Mouse (Mus musculus) midbrain, embryonic 13.5 days (tissue): ENCODE measurements at regions not wholly inside any gene's neighbourhood (a gene's known extent, or its start where the extent isn't known, plus 50 kb on each side); places are given as distances from the start of the nearest gene placed in this dataset.
A peak's percentile ranks its signal among the peaks of the same experiment; 100 is the strongest.
"Not testable (repeated sequence)": the region's sequence is repeated elsewhere in the genome, so short reads cannot be mapped to it uniquely, and the experiment has no call there.

Experiments
- ATAC-seq: fragments of 200-750 bp; cut with Nextera tagmentation; 2 replicates; pipeline ENCODE4 v1.8.0; 2017; ENCODE audit warnings: mild to moderate bottlenecking, moderate TSS enrichment, moderate library complexity
- H3K27ac ChIP-seq: fragments of 300-500 bp; sonication (generic); 2 replicates; pipeline ENCODE4 v1.5.1; 2015; ENCODE audit warnings: inconsistent platforms, mild to moderate bottlenecking, moderate library complexity
- H3K27me3 ChIP-seq: fragments of 300-500 bp; sonication (generic); 2 replicates; pipeline ENCODE4 v1.6.1; 2015; ENCODE audit warnings: mild to moderate bottlenecking, inconsistent platforms
- H3K36me3 ChIP-seq: fragments of 300-500 bp; sonication (generic); 2 replicates; pipeline ENCODE4 v1.6.1; 2015; ENCODE audit warnings: mild to moderate bottlenecking, inconsistent platforms
- H3K4me1 ChIP-seq: fragments of 300-500 bp; sonication (generic); replicated peaks from 2 replicates; pipeline ENCODE4 v1.6.1; 2015; ENCODE audit warnings: inconsistent platforms
- H3K4me2 ChIP-seq: fragments of 300-500 bp; sonication (generic); replicated peaks from 2 replicates; pipeline ENCODE4 v1.6.1; 2015; ENCODE audit warnings: moderate library complexity, mild to moderate bottlenecking, inconsistent platforms
- H3K4me3 ChIP-seq: fragments of 300-500 bp; sonication (generic); replicated peaks from 2 replicates; pipeline ENCODE4 v1.5.1; 2015; ENCODE audit warnings: mild to moderate bottlenecking, inconsistent platforms
- H3K9ac ChIP-seq: fragments of 300-500 bp; sonication (generic); replicated peaks from 2 replicates; pipeline ENCODE4 v1.6.1; 2015; ENCODE audit warnings: mild to moderate bottlenecking, inconsistent platforms
- H3K9me3 ChIP-seq: fragments of 300-500 bp; sonication (generic); 2 replicates; pipeline ENCODE4 v1.6.1; 2016; ENCODE audit warnings: mild to moderate bottlenecking, inconsistent platforms
- WGBS: fragments of 180-500 bp; shearing (Covaris S2); methylation state at CpG from one replicate; pipeline ENCODE4 v1.1.7; 2015; 5-methylcytosine and 5-hydroxymethylcytosine counted together

DNA sequence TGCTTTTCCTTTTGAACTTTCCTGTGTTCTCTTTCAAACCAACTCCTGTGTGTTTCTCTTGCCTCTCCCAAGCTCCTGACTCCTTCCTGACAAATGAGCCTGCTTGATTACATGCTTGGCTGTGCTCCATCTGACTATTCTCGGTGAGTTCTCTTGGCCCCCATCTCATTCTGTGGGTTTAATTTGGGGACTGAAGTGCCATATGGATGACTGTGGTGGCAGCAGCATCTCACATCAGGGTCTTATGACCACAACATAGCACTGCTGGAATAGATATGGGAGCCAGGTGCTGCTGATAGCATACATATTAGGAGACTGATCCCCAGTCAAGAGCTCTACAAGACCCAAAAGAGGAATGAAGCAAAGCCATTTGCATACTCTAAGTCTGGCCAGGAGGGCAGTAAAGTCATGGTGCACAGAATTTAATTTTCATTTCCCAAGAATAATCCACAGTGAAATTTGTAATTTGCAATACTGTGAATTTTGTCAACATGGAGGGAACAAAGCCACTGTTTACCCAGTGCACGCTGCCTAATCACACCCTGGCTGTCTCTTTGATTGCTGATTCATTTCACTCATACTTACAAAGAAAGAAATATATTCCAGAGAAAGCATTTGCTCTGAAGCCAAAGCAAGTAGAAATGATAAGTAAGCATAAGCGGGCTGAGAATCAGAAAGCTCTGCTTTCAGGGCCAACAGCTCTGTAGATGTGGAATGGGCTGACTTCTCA, 1478.4 kb upstream of the Gm7489 start:
- no peak overlapping the region for H3K4me2 ChIP-seq
- no peaks in the 10 kb centered on the region for H3K9me3 ChIP-seq
- ATAC-seq: peak; percentile 27; the same call in 1 of the 2 replicates
- no peak overlapping the region for H3K4me3 ChIP-seq
- no peaks in the 10 kb centered on the region for H3K4me1 ChIP-seq
- no peaks in the 10 kb centered on the region for H3K27me3 ChIP-seq
- H3K9ac ChIP-seq: no peak overlapping the region
- 84% methylated on average over 3 of the region's 3 CpGs for WGBS
- H3K27ac ChIP-seq: no peak overlapping the region
- no peaks in the 10 kb centered on the region for H3K36me3 ChIP-seq

DNA sequence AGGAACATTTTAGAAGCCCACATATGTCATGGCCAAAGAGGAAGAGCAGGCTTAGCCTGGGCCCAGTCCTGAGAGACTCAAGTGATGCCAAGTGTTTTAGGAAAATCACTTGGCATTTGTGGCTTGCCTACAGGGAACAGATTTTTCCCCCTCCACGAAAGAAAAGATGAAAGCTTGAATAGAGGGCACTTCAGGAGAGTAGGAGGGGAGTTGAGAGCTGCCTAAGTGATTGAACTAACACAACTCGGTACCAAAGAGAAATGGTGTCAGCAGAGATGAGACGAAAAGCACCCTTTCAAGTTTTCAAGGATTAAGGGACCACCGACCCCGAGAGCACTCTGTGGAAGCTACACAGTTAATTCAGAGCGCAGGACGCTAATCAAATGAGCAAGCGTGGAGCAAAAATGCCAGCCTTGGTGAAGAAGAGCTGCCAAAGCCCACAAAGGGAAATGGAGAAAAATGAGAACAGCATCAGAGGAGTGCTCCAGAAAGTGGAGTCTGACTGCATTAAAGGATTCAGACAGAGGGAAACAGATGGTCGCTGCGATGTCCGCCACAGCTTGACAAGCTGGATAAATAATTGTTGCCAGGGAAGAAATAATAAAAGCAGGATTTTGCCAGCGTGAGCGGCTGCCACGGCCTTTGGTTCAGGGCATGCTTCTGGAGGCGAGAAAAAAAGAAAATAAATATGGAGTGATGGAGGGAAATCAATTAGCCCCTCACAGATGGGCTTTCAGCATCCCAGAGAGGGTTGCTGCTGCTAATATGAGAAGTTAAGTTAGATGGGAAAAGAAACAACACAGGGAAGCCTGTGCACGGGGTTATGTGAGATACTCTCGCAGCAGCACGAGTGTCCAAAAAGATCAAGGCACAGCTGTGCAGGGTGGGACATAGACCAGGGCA, 1471.6 kb upstream of the Gm7489 start:
- 6% methylated on average over 18 of the region's 18 CpGs for WGBS

DNA sequence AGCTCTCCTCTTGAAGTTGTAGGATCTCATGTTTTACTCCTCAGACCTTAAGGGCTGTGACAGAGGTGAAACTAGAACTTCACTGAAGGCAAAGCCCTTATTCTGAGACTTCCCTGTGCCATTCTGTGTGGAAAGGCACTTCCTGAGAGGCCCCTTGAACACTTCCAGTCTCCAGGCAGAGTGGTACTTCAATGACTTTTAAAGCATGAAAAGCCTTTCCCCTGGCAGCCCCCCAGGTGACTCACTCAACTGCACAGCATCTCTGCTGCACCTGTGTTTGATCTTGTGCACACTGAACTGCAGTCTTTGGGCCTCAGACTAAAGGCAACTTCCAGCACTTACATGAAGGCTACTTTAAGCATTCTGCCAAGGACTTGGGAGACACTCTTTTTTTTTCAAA, 1458.7 kb upstream of the Gm7489 start:
- Histone ChIP-seq H3K9ac (no peak overlapping the region), H3K4me2 (no peak overlapping the region), H3K27me3 (no peaks in the 10 kb centered on the region), H3K4me1 (peaks cover 20% of the 10 kb centered on the region), H3K27ac (no peak overlapping the region), H3K4me3 (no peak overlapping the region), H3K9me3 (no peaks in the 10 kb centered on the region), H3K36me3 (no peaks in the 10 kb centered on the region)
- ATAC-seq: no peak

More for the DNA sequence above, 1471.6 kb upstream of the Gm7489 start:
- H3K27me3 ChIP-seq: no peaks in the 10 kb centered on the region
- no peaks in the 10 kb centered on the region for H3K36me3 ChIP-seq
- peak; percentile 96 for ATAC-seq
- peak overlapping the region; percentile 22; the same call in 1 of the 2 replicates for H3K4me3 ChIP-seq
- H3K4me2 ChIP-seq: peak overlapping the region; percentile 37
- no peaks in the 10 kb centered on the region for H3K9me3 ChIP-seq
- peak overlapping the region; percentile 83 for H3K27ac ChIP-seq
- peaks cover 13% of the 10 kb centered on the region for H3K4me1 ChIP-seq
- peak overlapping the region; percentile 48; the same call in 1 of the 2 replicates for H3K9ac ChIP-seq

GRCm38 (mm10) chr15:52430491-52431158, 1454.1 kb upstream of the Gm7489 start:
- Histone ChIP-seq H3K9ac (no peak overlapping the region), H3K27me3 (no peaks in the 10 kb centered on the region), H3K4me1 (peaks cover 49% of the 10 kb centered on the region), H3K36me3 (no peaks in the 10 kb centered on the region), H3K4me2 (no peak overlapping the region; the same call in 1 of the 2 replicates), H3K4me3 (no peak overlapping the region), H3K9me3 (no peaks in the 10 kb centered on the region), H3K27ac (peak overlapping the region; percentile 69)
- ATAC-seq: peak; percentile 83
- 33% methylated on average over 6 of the region's 6 CpGs for WGBS

- Histone ChIP-seq H3K9ac (no peak overlapping the region), H3K27ac (peak overlapping the region; percentile 10; the same call in 1 of the 2 replicates), H3K36me3 (no peaks in the 10 kb centered on the region), H3K27me3 (no peaks in the 10 kb centered on the region), H3K4me2 (no peak overlapping the region), H3K4me1 (peaks cover 44% of the 10 kb centered on the region), H3K4me3 (no peak overlapping the region), H3K9me3 (no peaks in the 10 kb centered on the region)
- no peak for ATAC-seq
- WGBS: 40% methylated on average over 2 of the region's 2 CpGs
Observed at GRCm38 (mm10) chr15:52433639-52434038, 1451.1 kb upstream of the Gm7489 start.

DNA sequence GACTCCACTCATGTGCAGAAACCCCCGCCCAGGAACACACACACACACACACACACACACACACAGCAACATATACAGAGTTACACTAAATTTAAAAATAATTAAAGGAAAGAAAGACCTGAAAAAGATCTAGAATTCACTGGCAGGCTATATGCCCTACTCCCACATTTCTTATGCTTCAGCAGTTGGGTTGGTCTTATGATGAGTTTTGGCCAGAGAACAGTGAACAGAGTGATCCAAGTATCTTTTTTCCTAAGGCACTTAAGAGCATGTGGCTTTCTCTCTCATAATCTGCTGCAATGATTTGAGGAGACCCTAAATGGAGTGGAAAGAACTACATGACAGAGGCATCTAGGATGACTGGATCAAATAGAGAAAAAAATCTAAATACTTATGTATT, 1446.3 kb upstream of the Gm7489 start:
- peaks cover 11% of the 10 kb centered on the region for H3K4me1 ChIP-seq
- 100% methylated on average over 1 of the region's 1 CpGs for WGBS
- H3K27me3 ChIP-seq: no peaks in the 10 kb centered on the region
- H3K9me3 ChIP-seq: no peaks in the 10 kb centered on the region
- H3K36me3 ChIP-seq: no peaks in the 10 kb centered on the region
- H3K9ac ChIP-seq: no peak overlapping the region
- no peak overlapping the region for H3K27ac ChIP-seq
- no peak for ATAC-seq
- H3K4me3 ChIP-seq: no peak overlapping the region
- no peak overlapping the region for H3K4me2 ChIP-seq

DNA sequence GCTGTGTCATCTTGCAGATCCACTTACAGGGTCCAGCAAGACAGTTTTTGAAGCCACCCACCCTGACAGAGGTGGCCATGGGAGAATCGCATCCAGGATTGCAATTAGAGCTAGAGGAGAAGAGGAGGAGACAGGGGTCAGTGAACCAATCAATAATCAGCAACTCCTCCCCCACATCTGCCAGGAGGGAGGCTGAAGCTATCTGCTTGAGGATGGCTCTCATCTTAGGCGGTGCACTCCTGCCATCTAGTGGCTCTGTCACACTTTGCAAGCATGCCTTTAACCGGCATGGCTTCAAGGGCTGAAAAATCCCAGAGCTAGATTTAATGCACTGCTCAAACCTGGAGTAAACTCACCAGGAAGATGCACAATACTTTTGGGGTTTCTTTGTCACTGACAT, 1425.9 kb upstream of the Gm7489 start:
- Histone ChIP-seq H3K4me1 (peaks cover 26% of the 10 kb centered on the region), H3K9me3 (no peaks in the 10 kb centered on the region), H3K4me3 (no peak overlapping the region), H3K9ac (no peak overlapping the region), H3K27ac (peak overlapping the region; percentile 72), H3K36me3 (no peaks in the 10 kb centered on the region), H3K4me2 (peak overlapping the region; percentile 25; the same call in 1 of the 2 replicates), H3K27me3 (no peaks in the 10 kb centered on the region)
- ATAC-seq: peak; percentile 96
- 0% methylated on average over 3 of the region's 3 CpGs for WGBS

DNA sequence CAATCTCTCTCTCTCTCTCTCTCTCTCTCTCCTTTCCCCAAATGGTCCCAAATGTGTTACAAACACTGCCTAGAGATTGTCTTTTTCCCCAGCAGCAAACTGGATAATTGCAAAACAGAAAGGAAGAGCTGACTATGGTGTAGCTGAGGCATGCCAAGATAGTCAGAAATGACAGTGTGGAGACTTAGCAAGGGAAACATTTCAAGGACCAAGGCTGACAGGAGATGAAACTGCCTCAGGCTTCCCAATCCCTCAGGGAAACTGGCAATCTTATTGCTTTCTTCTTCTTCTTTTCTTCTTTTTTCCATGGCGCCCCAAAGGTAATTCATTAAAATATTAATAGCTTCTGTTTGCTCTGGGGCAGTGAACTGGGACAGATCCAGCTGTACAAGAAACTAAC, 1425.4 kb upstream of the Gm7489 start:
- Histone ChIP-seq H3K9ac (no peak overlapping the region), H3K27ac (peak overlapping the region; percentile 53)

GRCm38 (mm10) chr15:52464226-52465138, 1420.2 kb upstream of the Gm7489 start:
- Histone ChIP-seq H3K36me3 (no peaks in the 10 kb centered on the region), H3K9ac (no peak overlapping the region), H3K27ac (peak overlapping the region; percentile 77), H3K4me1 (peaks cover 22% of the 10 kb centered on the region), H3K4me3 (no peak overlapping the region), H3K4me2 (peak overlapping the region; percentile 20), H3K27me3 (no peaks in the 10 kb centered on the region), H3K9me3 (no peaks in the 10 kb centered on the region)
- WGBS: 24% methylated on average over 8 of the region's 8 CpGs
- peak; percentile 83 for ATAC-seq

More for the DNA sequence above, 1425.4 kb upstream of the Gm7489 start:
- no peak for ATAC-seq
- H3K4me3 ChIP-seq: no peak overlapping the region
- H3K4me1 ChIP-seq: peaks cover 29% of the 10 kb centered on the region
- H3K9me3 ChIP-seq: no peaks in the 10 kb centered on the region
- 43% methylated on average over 1 of the region's 1 CpGs for WGBS
- no peaks in the 10 kb centered on the region for H3K36me3 ChIP-seq
- no peaks in the 10 kb centered on the region for H3K27me3 ChIP-seq
- H3K4me2 ChIP-seq: no peak overlapping the region

DNA sequence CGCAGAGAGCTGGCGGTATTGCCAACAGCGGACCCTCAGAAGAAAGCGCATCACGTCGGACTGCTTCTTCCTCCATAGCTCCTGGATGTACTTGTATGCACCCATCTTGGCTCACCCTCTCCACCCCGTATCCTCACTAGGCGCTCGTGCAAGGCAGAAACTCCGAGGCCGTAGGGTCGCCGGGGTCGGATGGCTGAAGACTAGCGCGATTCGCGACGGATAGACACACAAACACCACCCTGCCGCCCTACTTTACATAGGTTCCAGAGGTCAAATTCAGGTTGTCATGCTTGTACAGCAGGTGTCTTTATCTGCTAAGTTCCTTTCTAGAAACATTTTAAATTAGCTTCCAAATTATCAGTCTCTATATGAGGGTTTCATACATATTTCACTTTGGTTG, 1406.6 kb upstream of the Gm7489 start:
- not testable (repeated sequence) for ATAC-seq, H3K27me3 ChIP-seq, H3K36me3 ChIP-seq, H3K4me3 ChIP-seq, H3K27ac ChIP-seq, H3K9ac ChIP-seq, H3K4me2 ChIP-seq, H3K4me1 ChIP-seq, H3K9me3 ChIP-seq
- WGBS: 91% methylated on average over 20 of the region's 20 CpGs

DNA sequence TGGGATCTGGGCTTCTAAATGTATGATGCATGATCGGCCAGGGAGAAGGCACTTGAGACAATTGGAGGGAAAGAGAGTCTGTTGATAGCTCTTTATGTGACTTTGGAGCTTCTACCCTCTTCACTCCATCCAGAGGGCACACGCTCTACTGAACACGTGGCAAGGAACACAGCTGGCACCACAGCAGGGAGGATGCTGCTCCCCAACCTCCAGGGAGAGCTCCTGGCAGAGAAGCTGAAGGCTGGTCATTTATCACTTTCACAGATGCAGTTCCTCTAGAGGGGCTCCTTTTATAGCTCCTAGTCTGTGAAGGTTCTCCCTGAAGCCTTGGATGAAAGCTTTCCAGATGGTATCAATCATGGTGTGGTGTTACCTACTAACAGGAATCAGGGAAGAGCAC, 1403.9 kb upstream of the Gm7489 start:
- Histone ChIP-seq H3K4me1 (no peaks in the 10 kb centered on the region), H3K4me2 (no peak overlapping the region), H3K36me3 (no peaks in the 10 kb centered on the region), H3K27ac (no peak overlapping the region), H3K9ac (no peak overlapping the region), H3K4me3 (no peak overlapping the region), H3K27me3 (no peaks in the 10 kb centered on the region), H3K9me3 (no peaks in the 10 kb centered on the region)
- 79% methylated on average over 3 of the region's 3 CpGs for WGBS
- ATAC-seq: no peak
